Mouse (Mus musculus) retina, embryonic 14.5 days (tissue): Measurements from ENCODE around the gene Hemk1.
A peak's percentile ranks its signal among the peaks of the same experiment; 100 is the strongest.

Source experiments
- DNase-seq: peaks from one replicate; pipeline ENCODE4 v3.0.0-alpha.2; 2015; ENCODE audit warnings: low spot score

The Hemk1 gene

GRCm38 (mm10) chr9:107343146-107343943 is 5.2 kb upstream of the Hemk1 start:
- DNase-seq: no peak

GRCm38 (mm10) chr9:107342201-107342709 is 4.1 kb upstream of the Hemk1 start:
- no peak for DNase-seq

GRCm38 (mm10) chr9:107340911-107341645 is 2.9 kb upstream of the Hemk1 start:
- no peak for DNase-seq

GRCm38 (mm10) chr9:107340267-107340859 is 2.2 kb upstream of the Hemk1 start, which contains the start of gene 6430571L13Rik:
TSS of gene 6430571L13Rik (plus strand) at chr9:107340602.
- DNase-seq: peak; percentile 95

- DNase-seq: no peak
Observed at GRCm38 (mm10) chr9:107336386-107336785, 1.8 kb downstream of the Hemk1 start.

GRCm38 (mm10) chr9:107335909-107336308 is 2.2 kb downstream of the Hemk1 start:
- peak; percentile 80 for DNase-seq

GRCm38 (mm10) chr9:107335046-107335445 is 3.1 kb downstream of the Hemk1 start:
- no peak for DNase-seq

- DNase-seq: no peak
Observed at GRCm38 (mm10) chr9:107334356-107334755, 3.8 kb downstream of the Hemk1 start.

- no peak for DNase-seq
Observed at GRCm38 (mm10) chr9:107333686-107334085, 4.5 kb downstream of the Hemk1 start.

GRCm38 (mm10) chr9:107330791-107331190 is 7.4 kb downstream of the Hemk1 start:
- no peak for DNase-seq

GRCm38 (mm10) chr9:107327879-107328620 is 10.1 kb downstream of the Hemk1 start:
- DNase-seq: no peak

- no peak for DNase-seq
Observed at GRCm38 (mm10) chr9:107325904-107326303, 12.2 kb downstream of the Hemk1 start.

GRCm38 (mm10) chr9:107324799-107325561 is 13.2 kb downstream of the Hemk1 start:
- no peak for DNase-seq

GRCm38 (mm10) chr9:107323558-107323957 is 14.6 kb downstream of the Hemk1 start:
- DNase-seq: no peak

- DNase-seq: no peak
Observed at GRCm38 (mm10) chr9:107322461-107323050, 15.6 kb downstream of the Hemk1 start.

GRCm38 (mm10) chr9:107315791-107316190 is 22.4 kb downstream of the Hemk1 start:
- no peak for DNase-seq

GRCm38 (mm10) chr9:107313926-107314325 is 24.2 kb downstream of the Hemk1 start:
- DNase-seq: no peak

GRCm38 (mm10) chr9:107312811-107313584 is 25.2 kb downstream of the Hemk1 start:
- no peak for DNase-seq

- DNase-seq: no peak
Observed at GRCm38 (mm10) chr9:107309600-107309999, 28.6 kb downstream of the Hemk1 start.

GRCm38 (mm10) chr9:107309171-107309570 is 29.0 kb downstream of the Hemk1 start:
- no peak for DNase-seq
